Mouse (Mus musculus): ENCODE results near the gene Ehmt1. TPM values are rescaled to one million over a fixed set of nuclear protein-coding genes. Genes with fewer than 3 reads are reported as not detected.
A peak's percentile ranks its signal among the peaks of the same experiment; 100 is the strongest.

The Ehmt1 gene
- polyA plus RNA-seq, 1 experiment from 2014 or later = 12.3 TPM

DNA sequence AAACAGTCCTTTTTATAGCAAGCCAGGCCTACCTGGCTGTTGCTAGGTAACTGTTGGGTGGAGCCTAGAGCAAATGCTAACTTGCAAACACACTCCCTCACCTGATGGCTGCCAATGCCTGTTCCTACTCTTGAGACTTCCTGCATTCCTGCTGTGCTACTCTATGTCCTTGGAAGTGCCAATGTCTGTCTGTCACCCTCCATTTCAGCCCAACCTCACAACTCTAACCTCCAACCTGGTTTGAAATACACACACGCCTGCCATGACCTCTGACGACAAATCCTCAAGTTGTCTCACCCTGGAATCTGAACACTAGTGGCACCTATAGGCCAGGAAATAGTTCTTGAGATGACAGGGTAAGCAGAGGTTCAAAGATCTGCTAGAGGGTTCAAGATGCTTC lies 9.7 kb upstream of the Ehmt1 start:
- Histone ChIP-seq H3K9ac (replicated peaks) (no peak overlapping the region), H3K4me3 (ENCODE audit: low read depth, low read length) (no peak overlapping the region), H3K27ac (ENCODE audit: low read depth) (no peak overlapping the region), H3K4me2 (ENCODE audit: low read depth, low read length) (no peak overlapping the region), H3K27me3 (ENCODE audit: insufficient read depth, low read length) (no peaks in the 10 kb centered on the region), H3K4me1 (ENCODE audit: insufficient read depth) (peaks cover 13% of the 10 kb centered on the region), H3K36me3 (replicated peaks; ENCODE audit: insufficient read depth, low read length) (peaks cover 3% of the 10 kb centered on the region; the same call in 1 of the 2 replicates), H3K9me3 (ENCODE audit: low read length) (no peaks in the 10 kb centered on the region)
- 78% methylated on average over 2 of the region's 2 CpGs for WGBS (ENCODE audit: insufficient replicate concordance)
- DNase-seq (no peak), ATAC-seq (no peak)
- TF ChIP-seq CTCF (IDR thresholded peaks at IDR 0.05; ENCODE audit: low read depth) (no peak), EP300 (IDR thresholded peaks at IDR 0.05; ENCODE audit: low read depth) (no peak)

DNA sequence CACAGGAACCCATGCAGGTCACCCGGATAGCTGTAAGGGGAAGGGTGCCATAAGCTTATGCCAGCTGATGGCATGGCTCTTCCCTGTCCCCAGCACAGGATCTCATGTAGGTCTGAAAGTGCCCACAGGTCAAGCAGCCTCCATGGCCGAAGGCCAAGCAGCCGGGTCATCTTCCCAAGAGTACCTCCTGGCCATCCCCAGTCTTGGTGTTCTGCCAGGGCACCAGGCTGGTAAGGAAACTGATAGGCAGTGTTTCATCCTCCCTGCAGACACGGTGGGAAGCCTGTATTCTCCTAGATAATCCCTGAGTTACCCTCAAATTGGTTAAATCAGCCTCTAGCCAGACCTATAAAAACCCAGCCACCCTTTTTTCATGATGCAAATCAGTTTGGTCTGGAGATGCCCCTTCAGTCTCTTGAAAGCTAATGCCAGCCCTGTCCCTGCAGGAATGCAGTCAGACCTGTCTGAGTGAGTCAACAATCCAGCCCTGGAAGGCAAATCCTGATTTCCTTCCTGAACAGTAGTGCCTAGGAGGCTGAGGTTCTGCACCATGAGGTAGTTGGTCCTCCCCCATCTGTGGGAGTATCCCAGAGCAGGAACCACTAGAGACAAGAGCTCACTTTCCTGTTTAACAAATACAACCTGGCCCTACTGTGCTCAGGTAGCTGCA lies 8.5 kb upstream of the Ehmt1 start:
- Histone ChIP-seq H3K4me2 (ENCODE audit: low read depth, low read length) (no peak overlapping the region), H3K27ac (ENCODE audit: low read depth) (no peak overlapping the region)
- ATAC-seq = no peak

DNA sequence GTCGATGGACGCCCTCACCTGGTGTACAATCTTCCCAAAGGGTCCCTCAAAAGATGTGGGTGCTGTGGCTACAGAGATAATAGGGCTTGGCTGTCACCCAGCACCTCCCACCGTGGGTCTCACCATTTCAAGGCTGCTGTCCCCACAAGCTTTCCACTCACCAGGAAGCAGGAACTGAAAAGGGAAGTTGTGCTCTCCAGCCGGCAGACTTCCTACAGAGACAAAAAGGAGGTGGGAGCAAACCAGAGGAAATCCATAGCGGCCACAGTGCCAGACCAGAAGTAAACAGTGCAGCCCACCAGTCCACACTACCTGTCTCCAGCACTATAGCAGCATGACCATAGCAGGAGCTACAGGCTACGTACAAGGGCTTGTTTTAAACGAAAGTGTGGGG lies 7.5 kb upstream of the Ehmt1 start:
- Histone ChIP-seq H3K36me3 (replicated peaks; ENCODE audit: insufficient read depth, low read length) (peaks cover 3% of the 10 kb centered on the region; the same call in 1 of the 2 replicates), H3K4me3 (ENCODE audit: low read depth, low read length) (no peak overlapping the region), H3K27ac (ENCODE audit: low read depth) (no peak overlapping the region), H3K27me3 (ENCODE audit: insufficient read depth, low read length) (no peaks in the 10 kb centered on the region), H3K9me3 (ENCODE audit: low read length) (no peaks in the 10 kb centered on the region), H3K4me2 (ENCODE audit: low read depth, low read length) (0 out of 2 replicates have a peak overlapping the region, but pooled peaks have one; percentile 6), H3K9ac (replicated peaks) (no peak overlapping the region), H3K4me1 (ENCODE audit: insufficient read depth) (peaks cover 8% of the 10 kb centered on the region)
- DNase-seq (no peak), ATAC-seq (no peak)
- WGBS (ENCODE audit: insufficient replicate concordance) = 42% methylated on average over 7 of the region's 7 CpGs
- TF ChIP-seq CTCF (IDR thresholded peaks at IDR 0.05; ENCODE audit: low read depth) (no peak), EP300 (IDR thresholded peaks at IDR 0.05; ENCODE audit: low read depth) (no peak)

More for the DNA sequence above, 8.5 kb upstream of the Ehmt1 start:
- Histone ChIP-seq H3K36me3 (replicated peaks; ENCODE audit: insufficient read depth, low read length) (peaks cover 3% of the 10 kb centered on the region; the same call in 1 of the 2 replicates), H3K9ac (replicated peaks) (no peak overlapping the region), H3K4me3 (ENCODE audit: low read depth, low read length) (no peak overlapping the region), H3K4me1 (ENCODE audit: insufficient read depth) (peaks cover 8% of the 10 kb centered on the region), H3K9me3 (ENCODE audit: low read length) (no peaks in the 10 kb centered on the region), H3K27me3 (ENCODE audit: insufficient read depth, low read length) (no peaks in the 10 kb centered on the region)
- WGBS (ENCODE audit: insufficient replicate concordance) = 58% methylated on average over 4 of the region's 4 CpGs
- DNase-seq = no peak
- TF ChIP-seq EP300 (IDR thresholded peaks at IDR 0.05; ENCODE audit: low read depth) = no peak
- TF ChIP-seq CTCF (IDR thresholded peaks at IDR 0.05; ENCODE audit: low read depth) = no peak

DNA sequence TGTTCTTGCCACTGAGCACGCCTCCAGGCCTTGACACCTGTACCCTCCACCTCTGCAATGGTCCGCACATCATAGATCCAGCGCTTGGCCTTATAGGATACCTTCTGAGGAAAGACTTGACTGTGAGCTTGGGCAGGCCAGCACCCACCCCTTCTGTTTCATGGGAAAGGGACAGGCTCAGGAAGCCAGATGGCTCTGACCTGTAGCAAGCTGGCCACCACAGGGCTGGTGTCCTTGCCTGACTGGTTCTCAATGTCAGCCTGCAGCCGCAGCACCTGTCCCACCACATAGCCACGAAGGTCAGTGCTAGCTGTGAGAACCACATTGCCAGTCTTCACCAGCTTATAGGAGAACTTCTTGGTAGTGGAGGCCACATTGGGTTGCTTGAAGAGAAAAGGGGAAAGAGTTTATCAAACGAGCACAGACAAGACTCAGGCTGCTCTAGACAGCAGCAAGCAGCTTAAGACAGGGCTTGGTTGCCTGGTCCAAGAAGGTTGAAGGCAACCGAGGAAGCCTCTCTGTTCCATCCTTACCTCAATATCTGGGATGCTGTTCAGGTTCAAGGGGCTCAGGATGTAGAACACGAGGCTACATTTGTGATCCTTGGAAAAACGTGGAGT lies 7.0 kb upstream of the Ehmt1 start:
- Histone ChIP-seq H3K4me3 (ENCODE audit: low read depth, low read length) (no peak overlapping the region), H3K27ac (ENCODE audit: low read depth) (no peak overlapping the region), H3K4me2 (ENCODE audit: low read depth, low read length) (no peak overlapping the region), H3K27me3 (ENCODE audit: insufficient read depth, low read length) (no peaks in the 10 kb centered on the region), H3K9ac (replicated peaks) (no peak overlapping the region), H3K36me3 (replicated peaks; ENCODE audit: insufficient read depth, low read length) (peaks cover 3% of the 10 kb centered on the region; the same call in 1 of the 2 replicates), H3K4me1 (ENCODE audit: insufficient read depth) (peaks cover 8% of the 10 kb centered on the region), H3K9me3 (ENCODE audit: low read length) (no peaks in the 10 kb centered on the region)
- 65% methylated on average over 9 of the region's 9 CpGs for WGBS (ENCODE audit: insufficient replicate concordance)
- TF ChIP-seq EP300 (IDR thresholded peaks at IDR 0.05; ENCODE audit: low read depth) = no peak
- no peak for TF ChIP-seq CTCF (IDR thresholded peaks at IDR 0.05; ENCODE audit: low read depth)
- no peak for DNase-seq
- ATAC-seq = no peak

DNA sequence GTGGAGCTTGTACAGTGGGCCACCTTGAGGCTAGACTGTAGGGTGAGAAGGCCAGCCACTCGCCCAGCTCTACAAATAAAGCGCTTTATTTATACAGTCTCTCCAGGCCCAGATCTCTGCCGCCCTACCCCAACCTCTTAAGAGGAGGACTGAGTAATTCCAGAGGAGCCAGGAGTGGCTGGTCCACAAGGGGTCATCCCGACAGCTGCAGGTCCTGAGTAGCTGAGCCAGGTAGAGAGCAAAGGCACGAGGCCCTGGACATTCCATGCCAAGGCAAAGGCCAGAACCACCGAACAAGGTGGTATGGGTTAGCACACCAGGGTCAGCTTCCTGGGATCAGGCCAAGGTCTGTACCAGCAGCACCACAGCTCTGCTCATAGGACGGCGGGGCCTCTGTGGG lies 5.9 kb upstream of the Ehmt1 start:
- Histone ChIP-seq H3K36me3 (replicated peaks; ENCODE audit: insufficient read depth, low read length) (peaks cover 3% of the 10 kb centered on the region; the same call in 1 of the 2 replicates), H3K9ac (replicated peaks) (no peak overlapping the region), H3K9me3 (ENCODE audit: low read length) (no peaks in the 10 kb centered on the region), H3K27ac (ENCODE audit: low read depth) (no peak overlapping the region), H3K4me1 (ENCODE audit: insufficient read depth) (peaks cover 8% of the 10 kb centered on the region), H3K4me3 (ENCODE audit: low read depth, low read length) (no peak overlapping the region), H3K27me3 (ENCODE audit: insufficient read depth, low read length) (no peaks in the 10 kb centered on the region), H3K4me2 (ENCODE audit: low read depth, low read length) (no peak overlapping the region)
- ATAC-seq (no peak), DNase-seq (no peak)
- WGBS (ENCODE audit: insufficient replicate concordance) = 80% methylated on average over 8 of the region's 8 CpGs
- TF ChIP-seq EP300 (IDR thresholded peaks at IDR 0.05; ENCODE audit: low read depth) = no peak
- no peak for TF ChIP-seq CTCF (IDR thresholded peaks at IDR 0.05; ENCODE audit: low read depth)

DNA sequence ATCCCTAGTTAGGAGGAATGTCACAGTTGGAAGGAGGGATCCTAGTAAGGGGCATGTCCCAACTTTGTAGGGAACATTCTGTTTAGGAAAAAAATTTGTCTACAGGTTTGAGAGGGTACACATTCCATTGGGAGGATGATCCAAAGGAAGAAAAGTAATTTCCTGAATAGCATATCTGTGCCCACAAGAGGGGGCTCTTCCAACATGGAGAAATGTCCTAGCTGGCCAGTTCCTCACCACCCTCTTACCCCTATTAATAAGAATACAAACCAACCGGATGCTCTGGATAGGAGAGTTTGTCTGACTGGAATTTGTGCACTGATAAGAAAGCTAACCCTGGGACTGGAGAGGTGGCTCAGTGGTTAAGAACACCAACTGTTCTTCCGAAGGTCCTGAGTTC lies 4.1 kb upstream of the Ehmt1 start:
- no peaks in the 10 kb centered on the region for H3K9me3 ChIP-seq (ENCODE audit: low read length)
- H3K4me3 ChIP-seq (ENCODE audit: low read depth, low read length) = no peak overlapping the region
- H3K4me2 ChIP-seq (ENCODE audit: low read depth, low read length) = no peak overlapping the region
- H3K36me3 ChIP-seq (replicated peaks; ENCODE audit: insufficient read depth, low read length) = peaks cover 3% of the 10 kb centered on the region; the same call in 1 of the 2 replicates
- no peak for DNase-seq
- no peaks in the 10 kb centered on the region for H3K27me3 ChIP-seq (ENCODE audit: insufficient read depth, low read length)
- no peak for ATAC-seq
- H3K27ac ChIP-seq (ENCODE audit: low read depth) = no peak overlapping the region
- TF ChIP-seq CTCF (IDR thresholded peaks at IDR 0.05; ENCODE audit: low read depth) (peak; percentile 67), EP300 (IDR thresholded peaks at IDR 0.05; ENCODE audit: low read depth) (no peak)
- peaks cover 11% of the 10 kb centered on the region for H3K4me1 ChIP-seq (ENCODE audit: insufficient read depth)
- no peak overlapping the region for H3K9ac ChIP-seq (replicated peaks)
- 54% methylated on average over 2 of the region's 2 CpGs for WGBS (ENCODE audit: insufficient replicate concordance)

Measured in liver, postnatal 0 days (tissue).